In genomic region chr15:33780960-33781359, GRCm38 (mm10) we compare ENCODE assay signal across 27 mouse cellular contexts.
DNase-seq lines count a peak whose midpoint lies in the region; ATAC-seq lines count a peak whose summit lies in the region.
"Had no signal": no experiment of that assay in that cellular context is flagged by ENCODE, and none has a peak within 500 bp of the region (broad histone marks: within the 10 kb centered on the region; RNA-seq: fewer than 3 reads in every experiment).

No protein-coding gene starts in this region.

- WGBS in liver, embryonic 11.5 days = 81% methylated on average over 2 of the region's 2 CpGs

- H3K4me2 ChIP-seq in liver, embryonic 11.5 days = no peak overlapping the region
- H3K4me2 ChIP-seq: embryonic facial prominence, embryonic 13.5 days; forebrain, embryonic 12.5 days; forebrain, embryonic 15.5 days; heart, embryonic 11.5 days; hindbrain, embryonic 12.5 days; hindbrain, embryonic 15.5 days had no signal

- no peak overlapping the region for H3K4me3 ChIP-seq in liver, embryonic 11.5 days (ENCODE audit: low read depth, low read length)
- H3K4me3 ChIP-seq: embryonic facial prominence, embryonic 10.5 days; embryonic facial prominence, embryonic 13.5 days; erythroblast, embryonic 14.5 days; forebrain, embryonic 12.5 days; forebrain, embryonic 15.5 days; hindbrain, embryonic 12.5 days; hindbrain, embryonic 15.5 days had no signal

- no peak overlapping the region for H3K27ac ChIP-seq in liver, embryonic 11.5 days (ENCODE audit: low read depth, low read length)
- H3K27ac ChIP-seq: embryonic facial prominence, embryonic 10.5 days; embryonic facial prominence, embryonic 13.5 days; forebrain, embryonic 12.5 days; forebrain, embryonic 15.5 days; hindbrain, embryonic 12.5 days; hindbrain, embryonic 15.5 days had no signal

- no peaks in the 10 kb centered on the region for H3K9me3 ChIP-seq in liver, embryonic 11.5 days (ENCODE audit: control insufficient read depth, low read length)
- H3K9me3 ChIP-seq: embryonic facial prominence, embryonic 10.5 days; embryonic facial prominence, embryonic 13.5 days; forebrain, embryonic 12.5 days; forebrain, embryonic 15.5 days; hindbrain, embryonic 12.5 days; hindbrain, embryonic 15.5 days had no signal

- DNase-seq in left cerebral cortex, postnatal 14 days (ENCODE audit: low spot score in 2 of 2) = peak; percentile 1 to 9
- DNase-seq in left cerebral cortex, postnatal 4 days = no peak
- peak; percentile 4 for DNase-seq in NIH3T3 (ENCODE audit: low read depth)
- DNase-seq in brain, adult 2 months (ENCODE audit: low read depth, low spot score) = peak; percentile 62
- peak; percentile 16 for DNase-seq in right cerebral cortex, postnatal 4 days
- no peak for DNase-seq in liver, embryonic 11.5 days (ENCODE audit: low spot score)
- no peak for DNase-seq in cerebellum, postnatal 4 days (ENCODE audit: low spot score in 2 of 2)
- DNase-seq: adrenal gland, adult 8-10 months; adrenal gland, postnatal 25 days; cerebellum, adult 11 months; cerebellum, adult 2 months; cerebellum, adult 9-11 months; cerebellum, postnatal 25 days; embryo, embryonic 11 days; gastrocnemius, postnatal 10 days; gastrocnemius, postnatal 36 days; heart, adult 11 months had no signal

- no peak for ATAC-seq in liver, embryonic 11.5 days (replicated peaks; ENCODE audit: low FRiP score)
- ATAC-seq: activated CD4-positive, CD25-positive, alpha-beta regulatory T cell, adult 4 months; CD4-positive, CD25-positive, alpha-beta regulatory T cell, adult 4 months; forebrain, embryonic 15.5 days had no signal

- no peaks in the 10 kb centered on the region for H3K36me3 ChIP-seq in liver, embryonic 11.5 days (ENCODE audit: control insufficient read depth, insufficient read depth, low read length)
- H3K36me3 ChIP-seq: embryonic facial prominence, embryonic 10.5 days; embryonic facial prominence, embryonic 13.5 days; forebrain, embryonic 12.5 days; forebrain, embryonic 15.5 days; hindbrain, embryonic 12.5 days; hindbrain, embryonic 15.5 days had no signal

- no peak overlapping the region for H3K9ac ChIP-seq in liver, embryonic 11.5 days (ENCODE audit: low read depth, low read length)
- H3K9ac ChIP-seq: embryonic facial prominence, embryonic 13.5 days; forebrain, embryonic 12.5 days; forebrain, embryonic 15.5 days; hindbrain, embryonic 12.5 days; hindbrain, embryonic 15.5 days had no signal

- no peaks in the 10 kb centered on the region for H3K27me3 ChIP-seq in liver, embryonic 11.5 days (replicated peaks; ENCODE audit: control insufficient read depth, insufficient read depth, low read length)
- H3K27me3 ChIP-seq: embryonic facial prominence, embryonic 13.5 days; forebrain, embryonic 12.5 days; forebrain, embryonic 15.5 days; hindbrain, embryonic 12.5 days; hindbrain, embryonic 15.5 days had no signal

- H3K4me1 ChIP-seq in liver, embryonic 11.5 days (replicated peaks; ENCODE audit: control insufficient read depth, insufficient read depth, low read length) = no peaks in the 10 kb centered on the region
- H3K4me1 ChIP-seq: embryonic facial prominence, embryonic 10.5 days; embryonic facial prominence, embryonic 13.5 days; forebrain, embryonic 12.5 days; forebrain, embryonic 15.5 days; hindbrain, embryonic 12.5 days; hindbrain, embryonic 15.5 days had no signal

- intact Hi-C loops in left cerebral cortex, postnatal 14 days (cut with DNase I) = no loop called here
- intact Hi-C loops in left cerebral cortex, postnatal 4 days (cut with DNase I) = no loop called here

Comparison
In these comparisons a context has a peak if more than half of its experiments do, and no peak if none do; other contexts are left out.
1. DNase-seq: peak in left cerebral cortex, postnatal 14 days (2 of 2), NIH3T3 (single experiment), brain, adult 2 months (single experiment) and right cerebral cortex, postnatal 4 days (single experiment); none in left cerebral cortex, postnatal 4 days (single experiment), liver, embryonic 11.5 days (single experiment) and cerebellum, postnatal 4 days (0 of 2).